Mouse (Mus musculus) megakaryocyte, embryonic 14.5 days (primary cell): ENCODE data around the gene Tceal7. TPM values are rescaled to one million over a fixed set of nuclear protein-coding genes. Genes with fewer than 3 reads are reported as not detected.
A peak's percentile ranks its signal among the peaks of the same experiment; 100 is the strongest.

Experiments used
- H3K27me3 ChIP-seq: replicated peaks from 2 replicates; pipeline ENCODE3; 2012; ENCODE audit warnings: inconsistent platforms
- H3K36me3 ChIP-seq: replicated peaks from 2 replicates; pipeline ENCODE3; 2012; ENCODE audit warnings: low read length, inconsistent platforms, mixed read lengths
- H3K4me1 ChIP-seq: 2 replicates; pipeline ENCODE4 v1.6.1; 2012; ENCODE audit warnings: inconsistent platforms
- H3K4me3 ChIP-seq: replicated peaks from 2 replicates; pipeline ENCODE3; 2012; ENCODE audit warnings: moderate library complexity, mild to moderate bottlenecking, inconsistent platforms
- H3K9me3 ChIP-seq: 2 replicates; pipeline ENCODE4 v1.6.1; 2012; ENCODE audit warnings: inconsistent platforms
- FLI1 ChIP-seq: IDR thresholded peaks from 2 replicates; pipeline ENCODE4 v1.6.1; 2012; ENCODE audit warnings: low read length, inconsistent platforms, mixed read lengths
- GATA1 ChIP-seq: IDR thresholded peaks from 3 replicates; pipeline ENCODE4 v1.6.1; 2012; ENCODE audit warnings: mixed read lengths, low read length, inconsistent platforms, borderline replicate concordance
- polyA plus RNA-seq: library from polyadenylated mRNA; stranded (reverse); fragments of >175 nt; gene quantifications from 2 replicates; pipeline ENCODE4 v1.2.3, GENCODE M21; 2012; ENCODE audit warnings: low replicate concordance; ENCODE audit not compliant: insufficient read depth

The Tceal7 gene
- polyA plus RNA-seq, 1 experiment = not detected

DNA sequence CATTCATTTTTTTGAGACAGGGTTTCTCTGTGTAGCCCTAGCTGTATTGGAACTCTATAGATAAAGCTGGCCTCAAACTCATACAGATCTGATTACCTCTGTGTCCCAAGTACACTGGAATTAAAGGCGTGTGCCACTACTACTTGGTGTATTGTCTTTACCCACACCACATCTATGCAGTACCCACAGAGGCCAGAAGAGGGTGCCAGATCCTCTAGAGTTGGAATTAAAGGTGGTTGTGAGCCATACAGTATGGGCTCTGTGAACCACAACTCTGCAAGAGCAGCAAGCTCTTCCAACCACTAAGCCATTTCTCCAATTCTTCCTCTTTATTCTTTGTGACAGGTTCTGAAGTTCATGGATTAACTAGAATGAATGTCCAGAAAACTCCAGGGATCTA lies 17.7 kb upstream of the Tceal7 start:
- Histone ChIP-seq H3K9me3 (peaks cover 3% of the 10 kb centered on the region; the same call in 1 of the 2 replicates), H3K36me3 (no peaks in the 10 kb centered on the region), H3K4me1 (no peaks in the 10 kb centered on the region), H3K4me3 (no peak overlapping the region), H3K27me3 (peaks cover 4% of the 10 kb centered on the region)
- TF ChIP-seq GATA1 (no peak), FLI1 (no peak)

DNA sequence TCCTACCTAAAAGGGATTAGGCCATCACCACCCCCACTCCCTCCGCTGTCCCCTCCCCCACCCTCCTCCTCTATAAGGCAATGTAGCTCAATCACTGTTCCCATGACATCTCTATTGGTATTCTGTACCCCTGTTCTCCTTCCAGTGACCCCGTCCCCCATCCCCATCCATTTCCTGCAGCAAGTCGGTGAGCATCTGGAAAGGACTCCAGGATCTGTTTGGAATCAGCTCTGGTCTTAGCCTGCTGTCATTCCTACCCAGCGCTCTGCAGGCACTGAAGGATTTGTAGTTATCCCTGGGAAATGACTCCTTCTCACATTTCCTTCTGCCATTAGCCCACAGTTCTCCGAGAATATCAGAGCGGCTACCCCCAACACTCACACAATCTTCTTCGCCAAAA lies 11.3 kb upstream of the Tceal7 start:
- Histone ChIP-seq H3K4me3 (no peak overlapping the region), H3K36me3 (no peaks in the 10 kb centered on the region), H3K9me3 (no peaks in the 10 kb centered on the region), H3K27me3 (peaks cover 12% of the 10 kb centered on the region), H3K4me1 (no peaks in the 10 kb centered on the region)
- TF ChIP-seq FLI1 (no peak), GATA1 (no peak)

DNA sequence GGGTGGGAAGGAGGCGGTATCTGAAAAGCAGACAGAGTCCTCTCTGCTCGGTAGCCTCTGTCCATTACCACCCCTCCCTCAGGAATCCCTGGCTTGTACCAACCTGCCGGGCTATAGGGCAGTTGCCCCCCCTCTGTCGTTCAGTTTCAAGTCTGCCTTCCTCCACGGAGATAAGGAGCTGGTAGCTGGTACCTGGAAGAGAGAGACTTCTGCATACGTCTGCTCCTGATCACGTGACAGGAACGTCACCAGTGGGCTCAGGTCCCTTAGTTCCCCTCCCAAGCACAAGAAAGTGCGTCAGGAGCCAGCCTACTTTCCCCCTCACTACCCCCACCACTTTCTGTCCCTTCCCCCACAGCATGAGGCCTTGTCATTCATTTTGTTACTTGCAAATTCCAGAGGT lies 10.9 kb upstream of the Tceal7 start, which contains the start of gene Tceal5:
Tceal5 (minus strand) TSS at position 213 of the 403 bp plus-strand sequence.
- TF ChIP-seq FLI1 = no peak
- TF ChIP-seq GATA1 = no peak
- Histone ChIP-seq H3K4me1 (no peaks in the 10 kb centered on the region), H3K36me3 (no peaks in the 10 kb centered on the region), H3K9me3 (no peaks in the 10 kb centered on the region), H3K4me3 (no peak within 1 kb of the TSS), H3K27me3 (peaks cover 12% of the 10 kb centered on the region)

DNA sequence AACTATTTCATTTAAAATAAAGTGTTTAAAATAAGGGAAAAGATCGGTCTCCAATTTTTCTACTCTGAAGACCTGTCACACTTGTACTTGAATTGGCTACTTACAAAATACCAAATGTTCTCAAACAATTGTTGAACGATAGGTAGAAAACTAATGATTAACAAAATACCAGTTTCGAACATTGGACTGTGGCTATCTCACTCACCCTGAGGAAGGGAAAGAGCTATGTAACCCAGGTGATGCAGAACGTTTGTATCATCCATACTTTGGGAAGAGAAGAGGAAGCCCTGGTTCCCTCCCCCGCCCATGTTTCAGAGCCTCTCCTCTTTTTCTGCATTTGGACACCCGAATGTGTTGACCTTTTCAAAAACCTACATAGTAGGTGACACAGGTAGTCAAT lies 10.2 kb upstream of the Tceal7 start:
- H3K4me3 ChIP-seq = no peak overlapping the region
- TF ChIP-seq FLI1 (no peak), GATA1 (no peak)
- H3K36me3 ChIP-seq = no peaks in the 10 kb centered on the region
- H3K27me3 ChIP-seq = peaks cover 14% of the 10 kb centered on the region
- H3K9me3 ChIP-seq = no peaks in the 10 kb centered on the region
- no peaks in the 10 kb centered on the region for H3K4me1 ChIP-seq

DNA sequence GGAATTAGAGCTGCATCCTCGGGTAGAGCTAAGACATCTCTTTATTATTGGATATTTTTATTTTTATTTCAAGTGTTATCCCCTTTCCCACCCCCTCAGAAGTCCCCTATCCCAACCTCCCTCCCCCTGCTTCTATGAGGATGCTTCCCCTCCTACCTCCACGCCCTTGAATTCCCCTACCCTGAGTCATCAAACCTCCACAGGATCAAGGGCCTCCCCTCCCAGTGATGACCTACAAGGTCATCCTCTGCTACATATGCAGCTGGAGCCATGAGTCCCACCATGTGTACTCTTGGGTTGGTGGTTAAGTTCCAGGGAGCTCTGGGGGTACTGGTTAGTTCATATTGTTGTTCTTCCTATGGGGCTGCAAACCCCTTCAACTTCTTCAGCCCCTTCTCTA lies 1.2 kb upstream of the Tceal7 start:
- H3K27me3 ChIP-seq = peaks cover 11% of the 10 kb centered on the region
- no peaks in the 10 kb centered on the region for H3K9me3 ChIP-seq
- H3K36me3 ChIP-seq = no peaks in the 10 kb centered on the region
- no peak overlapping the region for H3K4me3 ChIP-seq
- no peaks in the 10 kb centered on the region for H3K4me1 ChIP-seq
- TF ChIP-seq FLI1 (no peak), GATA1 (no peak)

DNA sequence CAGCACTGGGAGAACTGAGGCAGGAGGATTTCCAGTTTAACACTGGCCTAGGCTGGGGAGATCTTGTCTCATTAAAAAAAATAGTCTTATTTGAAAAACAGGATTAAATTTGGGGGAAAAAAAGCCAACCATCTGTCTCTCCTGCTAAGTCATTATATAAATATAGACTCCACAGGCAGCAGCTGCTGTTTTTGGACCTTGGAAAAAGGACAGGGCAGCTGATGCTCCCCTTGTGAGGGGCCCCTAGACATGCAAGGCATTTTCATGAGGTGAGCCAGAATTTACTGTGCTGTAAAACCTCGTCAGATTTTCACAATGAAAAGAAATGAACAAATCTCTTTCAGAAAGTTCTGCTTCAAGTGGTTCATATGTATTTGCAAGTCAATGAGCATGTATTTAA lies 1.7 kb downstream of the Tceal7 start:
- no peaks in the 10 kb centered on the region for H3K9me3 ChIP-seq
- no peak for TF ChIP-seq GATA1
- TF ChIP-seq FLI1 = no peak
- no peaks in the 10 kb centered on the region for H3K36me3 ChIP-seq
- H3K4me1 ChIP-seq = no peaks in the 10 kb centered on the region
- peaks cover 17% of the 10 kb centered on the region for H3K27me3 ChIP-seq
- H3K4me3 ChIP-seq = no peak overlapping the region

DNA sequence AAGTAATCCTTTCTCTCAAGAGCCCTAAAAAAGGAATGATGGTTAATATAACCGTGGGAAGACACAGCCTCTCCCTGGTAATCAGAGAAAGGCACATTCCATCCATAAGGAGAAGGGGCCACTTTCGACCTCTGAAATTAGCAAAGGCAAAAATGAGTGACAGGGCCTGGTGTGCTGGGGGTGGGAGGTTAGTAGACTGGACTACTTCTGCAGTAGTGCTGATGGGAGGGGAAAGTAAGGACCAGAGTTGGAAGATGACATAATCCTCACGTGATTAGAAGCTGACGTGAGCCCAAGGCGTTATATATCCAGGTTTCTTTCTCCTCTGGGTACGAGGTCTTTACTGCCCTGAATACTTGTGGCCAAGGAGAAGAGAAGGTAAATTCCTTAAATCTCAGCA lies 9.1 kb downstream of the Tceal7 start:
- TF ChIP-seq GATA1 (no peak), FLI1 (no peak)
- Histone ChIP-seq H3K4me1 (no peaks in the 10 kb centered on the region), H3K36me3 (no peaks in the 10 kb centered on the region), H3K4me3 (no peak overlapping the region), H3K9me3 (no peaks in the 10 kb centered on the region), H3K27me3 (peaks cover 17% of the 10 kb centered on the region)

DNA sequence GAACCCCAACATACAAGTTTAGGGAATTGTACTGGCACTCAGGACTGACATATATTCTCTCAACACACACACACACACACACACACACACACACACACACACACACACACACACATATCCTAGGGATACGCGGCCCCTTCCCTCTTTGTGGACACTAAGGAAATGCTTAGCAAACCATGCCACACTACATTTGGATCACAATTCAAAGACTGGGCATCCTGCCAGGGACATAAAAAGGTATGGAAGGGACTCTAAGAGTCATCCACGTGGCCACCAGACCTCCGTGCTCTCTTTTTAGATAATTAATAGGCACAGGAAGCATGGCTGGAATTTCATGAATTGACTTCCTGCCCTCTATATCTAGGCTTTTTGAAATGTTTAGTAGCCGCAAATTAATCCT lies 13.2 kb downstream of the Tceal7 start:
- Histone ChIP-seq H3K4me1 (no peaks in the 10 kb centered on the region), H3K27me3 (peaks cover 11% of the 10 kb centered on the region), H3K9me3 (no peaks in the 10 kb centered on the region), H3K4me3 (no peak overlapping the region), H3K36me3 (no peaks in the 10 kb centered on the region)
- no peak for TF ChIP-seq GATA1
- TF ChIP-seq FLI1 = no peak

DNA sequence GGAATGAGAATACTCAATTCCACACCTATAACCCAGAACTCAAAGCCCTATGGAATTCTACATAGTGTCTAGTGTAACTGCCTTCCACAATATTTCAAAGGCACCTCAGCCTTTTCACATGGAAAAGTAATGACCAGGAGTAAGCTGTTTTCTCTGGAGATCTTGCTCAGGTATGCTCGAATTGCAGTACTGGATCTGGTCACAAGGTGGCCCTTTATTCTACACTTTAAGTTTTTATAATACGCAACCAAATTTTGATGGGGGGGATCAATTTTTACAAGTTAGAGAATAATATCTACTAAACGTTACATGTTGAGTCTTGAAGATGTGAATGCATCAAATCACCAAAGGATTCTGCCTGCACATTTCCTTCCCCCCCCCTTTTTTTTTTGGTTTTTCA lies 23.5 kb downstream of the Tceal7 start:
- Histone ChIP-seq H3K36me3 (no peaks in the 10 kb centered on the region), H3K27me3 (peaks cover 7% of the 10 kb centered on the region), H3K9me3 (no peaks in the 10 kb centered on the region), H3K4me1 (no peaks in the 10 kb centered on the region), H3K4me3 (no peak overlapping the region)
- TF ChIP-seq FLI1 (no peak), GATA1 (no peak)

DNA sequence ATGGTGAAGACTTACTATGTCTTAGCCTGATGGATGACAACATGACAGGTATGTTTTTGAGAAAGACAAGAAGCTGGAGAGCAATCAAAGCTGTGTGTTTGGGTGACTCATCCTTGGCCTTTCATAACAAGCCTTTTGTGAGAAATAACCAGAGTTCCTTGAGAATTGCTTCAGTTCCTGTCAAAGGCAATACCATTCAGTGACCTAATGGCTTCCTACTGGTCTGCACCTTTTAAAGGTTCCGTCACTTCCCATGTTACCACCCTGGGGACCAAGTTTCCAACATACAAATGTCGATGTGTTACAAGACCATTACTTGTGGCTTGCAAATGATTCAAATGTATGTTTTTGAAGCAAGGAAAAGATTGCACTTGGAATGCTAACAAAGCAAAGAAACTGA lies 28.6 kb downstream of the Tceal7 start:
- Histone ChIP-seq H3K4me1 (no peaks in the 10 kb centered on the region; the same call in 1 of the 2 replicates), H3K27me3 (peaks cover 3% of the 10 kb centered on the region), H3K4me3 (no peak overlapping the region), H3K36me3 (peaks cover 8% of the 10 kb centered on the region), H3K9me3 (no peaks in the 10 kb centered on the region)
- TF ChIP-seq GATA1 = no peak

DNA sequence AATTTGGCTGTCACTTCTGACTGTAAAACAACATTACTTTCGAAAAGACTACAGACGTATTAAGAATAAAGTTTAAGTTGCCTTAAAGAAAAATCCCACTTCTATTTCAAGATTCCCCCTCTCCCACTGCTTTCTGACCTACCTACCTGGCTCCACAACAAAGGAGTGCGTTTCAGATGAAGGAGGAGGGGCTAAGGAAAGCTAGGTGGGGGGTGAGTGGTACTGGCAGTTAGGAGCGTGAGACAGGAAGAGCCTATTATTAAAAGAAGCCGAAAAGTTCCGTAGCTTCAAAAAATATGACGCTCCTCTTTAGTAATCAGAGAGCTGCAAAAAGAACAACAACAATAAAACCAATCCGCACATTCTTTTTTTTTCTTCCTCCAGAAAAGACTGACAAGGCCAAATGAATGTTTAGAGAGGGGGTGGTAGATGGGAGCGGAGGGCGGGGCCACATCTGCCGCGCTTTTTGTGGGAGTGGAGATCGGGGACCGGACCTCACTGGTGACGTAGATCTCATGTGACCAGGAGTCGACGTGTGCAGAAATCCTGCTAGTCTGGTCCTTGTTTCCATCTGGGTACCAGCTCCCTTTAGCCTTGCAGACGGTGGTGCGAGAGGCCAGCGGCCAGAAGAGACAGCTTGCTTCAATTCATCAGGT lies 30.1 kb downstream of the Tceal7 start, which contains the start of gene Tceal9:
Tceal9 (plus strand) TSS at position 506 of the 656 bp plus-strand sequence.
- TF ChIP-seq FLI1 (no peak), GATA1 (no peak)
- Histone ChIP-seq H3K4me1 (no peaks in the 10 kb centered on the region; the same call in 1 of the 2 replicates), H3K27me3 (peaks cover 3% of the 10 kb centered on the region), H3K36me3 (peaks cover 8% of the 10 kb centered on the region), H3K9me3 (no peaks in the 10 kb centered on the region), H3K4me3 (peak within 1 kb of the TSS; percentile 92)
